Mouse (Mus musculus): ENCODE results near the gene Atp13a3. TPM values are rescaled to one million over a fixed set of nuclear protein-coding genes. Genes with fewer than 3 reads are reported as not detected.
A peak's percentile ranks its signal among the peaks of the same experiment; 100 is the strongest.
"Not testable (repeated sequence)": the region's sequence is repeated elsewhere in the genome, so short reads cannot be mapped to it uniquely, and the experiment has no call there.

Atp13a3 gene
- polyA plus RNA-seq, 1 experiment = 139 TPM

DNA sequence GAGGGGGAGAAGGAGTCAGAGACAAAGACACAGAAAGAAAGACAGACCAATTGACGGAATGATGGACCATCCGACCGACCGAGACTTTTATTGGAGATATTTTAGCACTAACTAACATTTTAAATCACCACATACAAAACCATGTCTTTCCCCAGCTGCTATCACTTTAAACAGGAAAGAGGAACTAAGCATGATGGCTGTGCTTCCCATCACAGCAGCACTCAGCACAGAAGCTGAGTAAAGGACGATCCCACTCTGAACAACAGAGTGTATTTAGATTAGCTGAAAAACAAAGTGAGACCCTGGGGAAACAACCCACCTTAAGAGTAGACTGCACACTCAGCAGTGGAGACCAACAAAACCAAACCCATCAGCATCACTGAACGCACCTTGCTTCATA, 41.2 kb downstream of the Atp13a3 start:
- H3K9ac ChIP-seq (ENCODE audit: low read depth, poor library complexity, severe bottlenecking) = no peak overlapping the region
- no peak overlapping the region for H3K27ac ChIP-seq (ENCODE audit: insufficient read depth, low read length)
- no peaks in the 10 kb centered on the region for H3K4me1 ChIP-seq (ENCODE audit: control insufficient read depth, insufficient read depth, low read length)
- no peaks in the 10 kb centered on the region for H3K27me3 ChIP-seq (ENCODE audit: control insufficient read depth, insufficient read depth, low read length, poor library complexity, severe bottlenecking)
- peaks cover 17% of the 10 kb centered on the region for H3K36me3 ChIP-seq (ENCODE audit: control insufficient read depth, insufficient read depth, low read length, poor library complexity, severe bottlenecking)
- H3K9me3 ChIP-seq (replicated peaks; ENCODE audit: control insufficient read depth, insufficient read depth, low read length, poor library complexity, severe bottlenecking) = no peaks in the 10 kb centered on the region
- TF ChIP-seq CTCF (IDR thresholded peaks at IDR 0.05; ENCODE audit: low read depth, low read length) (no peak), EP300 (IDR thresholded peaks at IDR 0.05; ENCODE audit: insufficient read depth, low read depth, low read length) (no peak), POLR2A (IDR thresholded peaks at IDR 0.05; ENCODE audit: insufficient read depth, low read length) (no peak)
- H3K4me3 ChIP-seq (ENCODE audit: low read depth, low read length) = no peak overlapping the region

DNA sequence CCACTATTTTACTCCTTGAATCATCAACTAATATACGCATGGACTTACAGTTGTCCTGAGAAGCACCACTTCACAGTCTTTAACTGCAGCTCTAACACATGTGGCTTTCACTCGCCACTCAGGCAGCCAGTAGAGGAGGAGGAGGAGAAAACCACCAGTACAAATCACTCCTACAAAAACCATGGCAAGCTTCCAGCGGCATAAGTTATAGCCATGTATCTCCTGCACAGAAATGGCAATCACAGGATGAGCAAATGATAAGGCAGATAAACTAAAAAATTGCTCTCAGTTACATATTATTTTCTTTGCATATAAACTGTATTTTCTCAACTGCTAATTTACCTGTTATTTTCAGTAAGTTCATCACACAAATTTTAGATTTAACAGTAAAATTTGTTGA, 43.2 kb downstream of the Atp13a3 start:
- H3K4me1 ChIP-seq (ENCODE audit: control insufficient read depth, insufficient read depth, low read length) = no peaks in the 10 kb centered on the region
- H3K9ac ChIP-seq (ENCODE audit: low read depth, poor library complexity, severe bottlenecking) = no peak overlapping the region
- H3K36me3 ChIP-seq (ENCODE audit: control insufficient read depth, insufficient read depth, low read length, poor library complexity, severe bottlenecking) = peaks cover 17% of the 10 kb centered on the region
- TF ChIP-seq EP300 (IDR thresholded peaks at IDR 0.05; ENCODE audit: insufficient read depth, low read depth, low read length) (no peak), POLR2A (IDR thresholded peaks at IDR 0.05; ENCODE audit: insufficient read depth, low read length) (no peak), CTCF (IDR thresholded peaks at IDR 0.05; ENCODE audit: low read depth, low read length) (no peak)
- H3K27ac ChIP-seq (ENCODE audit: insufficient read depth, low read length) = no peak overlapping the region
- no peaks in the 10 kb centered on the region for H3K27me3 ChIP-seq (ENCODE audit: control insufficient read depth, insufficient read depth, low read length, poor library complexity, severe bottlenecking)
- H3K4me3 ChIP-seq (ENCODE audit: low read depth, low read length) = no peak overlapping the region
- H3K9me3 ChIP-seq (replicated peaks; ENCODE audit: control insufficient read depth, insufficient read depth, low read length, poor library complexity, severe bottlenecking) = no peaks in the 10 kb centered on the region

DNA sequence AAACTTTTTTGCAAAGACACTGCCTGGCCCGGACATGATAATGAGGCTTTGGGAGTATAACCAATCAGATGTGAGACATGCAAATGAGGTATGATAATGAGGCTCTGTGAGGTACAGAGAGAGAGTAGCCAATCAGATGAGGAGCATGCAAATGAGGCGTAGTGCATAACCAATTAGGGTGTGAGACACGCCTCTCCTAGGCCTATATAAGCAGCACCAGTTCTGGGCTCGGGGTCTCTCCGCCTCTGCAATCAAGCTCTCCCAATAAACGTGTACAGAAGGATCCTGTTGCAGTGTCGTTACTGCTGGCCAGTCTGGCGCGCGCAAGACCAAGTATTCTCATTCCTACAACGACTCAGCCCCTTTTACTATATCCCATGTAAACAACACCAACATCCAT, 52.3 kb downstream of the Atp13a3 start:
- not testable (repeated sequence) for H3K9me3 ChIP-seq (replicated peaks; ENCODE audit: control insufficient read depth, insufficient read depth, low read length, poor library complexity, severe bottlenecking); H3K4me1 ChIP-seq (ENCODE audit: control insufficient read depth, insufficient read depth, low read length)

DNA sequence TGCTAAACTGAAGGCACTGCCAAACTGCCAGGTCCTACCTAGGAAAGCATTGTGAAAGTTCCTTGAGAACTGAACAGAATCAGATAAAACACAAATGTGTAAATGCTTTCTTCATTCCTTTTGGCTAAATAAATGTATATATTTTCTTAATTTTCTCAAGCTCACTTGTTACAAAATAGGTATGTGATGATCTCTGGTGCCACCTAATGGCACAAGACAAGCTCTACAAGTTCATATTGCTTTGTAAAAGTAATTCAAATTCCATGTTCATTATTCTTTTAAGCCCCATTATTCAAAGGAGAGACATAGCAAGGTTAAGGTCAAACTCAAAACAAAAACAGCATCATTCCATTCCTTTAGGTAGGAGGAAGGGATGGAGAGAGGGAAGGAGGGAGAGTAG, 91.5 kb downstream of the Atp13a3 start:
- Histone ChIP-seq H3K4me1 (ENCODE audit: control insufficient read depth, insufficient read depth, low read length) (no peaks in the 10 kb centered on the region), H3K4me3 (ENCODE audit: low read depth, low read length) (no peak overlapping the region), H3K9me3 (replicated peaks; ENCODE audit: control insufficient read depth, insufficient read depth, low read length, poor library complexity, severe bottlenecking) (no peaks in the 10 kb centered on the region), H3K27me3 (ENCODE audit: control insufficient read depth, insufficient read depth, low read length, poor library complexity, severe bottlenecking) (no peaks in the 10 kb centered on the region), H3K9ac (ENCODE audit: low read depth, poor library complexity, severe bottlenecking) (no peak overlapping the region), H3K36me3 (ENCODE audit: control insufficient read depth, insufficient read depth, low read length, poor library complexity, severe bottlenecking) (peaks cover 11% of the 10 kb centered on the region), H3K27ac (ENCODE audit: insufficient read depth, low read length) (no peak overlapping the region)
- no peak for TF ChIP-seq CTCF (IDR thresholded peaks at IDR 0.05; ENCODE audit: low read depth, low read length)
- TF ChIP-seq POLR2A (IDR thresholded peaks at IDR 0.05; ENCODE audit: insufficient read depth, low read length) = no peak
- no peak for TF ChIP-seq EP300 (IDR thresholded peaks at IDR 0.05; ENCODE audit: insufficient read depth, low read depth, low read length)

More for the DNA sequence above, 52.3 kb downstream of the Atp13a3 start:
- H3K36me3 ChIP-seq (ENCODE audit: control insufficient read depth, insufficient read depth, low read length, poor library complexity, severe bottlenecking) = peaks cover 48% of the 10 kb centered on the region
- H3K27me3 ChIP-seq (ENCODE audit: control insufficient read depth, insufficient read depth, low read length, poor library complexity, severe bottlenecking); H3K27ac ChIP-seq (ENCODE audit: insufficient read depth, low read length); H3K9ac ChIP-seq (ENCODE audit: low read depth, poor library complexity, severe bottlenecking); H3K4me3 ChIP-seq (ENCODE audit: low read depth, low read length): not testable (repeated sequence)

DNA sequence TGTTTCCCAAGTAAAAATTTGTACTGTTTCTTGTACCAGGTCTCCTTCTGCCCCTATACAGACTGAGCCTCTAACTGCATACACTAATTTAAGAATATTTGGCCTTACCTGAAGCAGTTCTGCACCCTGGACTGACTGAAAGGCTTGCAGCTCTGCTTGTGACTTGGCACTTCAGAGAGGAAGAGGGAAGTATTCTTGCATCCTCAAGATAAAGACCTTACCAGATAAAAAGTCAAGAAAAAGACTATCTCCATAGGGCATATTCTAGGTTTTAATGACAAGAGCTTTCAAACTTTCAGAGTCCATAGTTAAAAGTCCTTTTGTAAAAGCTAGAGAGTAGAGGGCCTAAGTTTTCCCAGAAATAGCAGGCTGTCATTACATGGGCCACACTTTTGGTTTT, 95.1 kb downstream of the Atp13a3 start, which contains the start of gene Gp5:
Gene Gp5 (minus strand): TSS at position 133 of the 400 bp plus-strand sequence.
- TF ChIP-seq CTCF (IDR thresholded peaks at IDR 0.05; ENCODE audit: low read depth, low read length) (no peak), EP300 (IDR thresholded peaks at IDR 0.05; ENCODE audit: insufficient read depth, low read depth, low read length) (no peak), POLR2A (IDR thresholded peaks at IDR 0.05; ENCODE audit: insufficient read depth, low read length) (no peak)
- Histone ChIP-seq H3K9me3 (replicated peaks; ENCODE audit: control insufficient read depth, insufficient read depth, low read length, poor library complexity, severe bottlenecking) (no peaks in the 10 kb centered on the region), H3K36me3 (ENCODE audit: control insufficient read depth, insufficient read depth, low read length, poor library complexity, severe bottlenecking) (peaks cover 6% of the 10 kb centered on the region), H3K9ac (ENCODE audit: low read depth, poor library complexity, severe bottlenecking) (peak within 1 kb of the TSS; percentile 54; the same call in 1 of the 2 replicates), H3K4me1 (ENCODE audit: control insufficient read depth, insufficient read depth, low read length) (no peaks in the 10 kb centered on the region), H3K27me3 (ENCODE audit: control insufficient read depth, insufficient read depth, low read length, poor library complexity, severe bottlenecking) (no peaks in the 10 kb centered on the region), H3K4me3 (ENCODE audit: low read depth, low read length) (peak within 1 kb of the TSS; percentile 65), H3K27ac (ENCODE audit: insufficient read depth, low read length) (no peak within 1 kb of the TSS)

DNA sequence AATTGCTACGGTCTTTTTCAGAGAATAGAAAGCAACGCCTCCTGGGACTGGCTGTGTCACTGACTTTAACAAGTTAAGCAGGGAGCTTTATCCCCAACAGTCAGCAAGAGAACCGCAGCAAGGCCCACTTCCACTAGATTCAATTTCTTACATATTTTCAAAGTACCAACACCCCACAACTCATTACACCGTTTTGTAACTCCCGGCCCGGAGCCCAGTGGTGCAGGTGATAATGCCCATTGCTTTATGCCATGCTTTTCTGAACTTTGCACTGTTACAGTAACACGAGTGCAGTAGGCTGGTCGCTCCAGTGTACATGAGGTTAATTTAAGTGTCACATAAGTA, 95.6 kb downstream of the Atp13a3 start:
- H3K36me3 ChIP-seq (ENCODE audit: control insufficient read depth, insufficient read depth, low read length, poor library complexity, severe bottlenecking) = peaks cover 4% of the 10 kb centered on the region; the same call in 1 of the 2 replicates
- no peaks in the 10 kb centered on the region for H3K4me1 ChIP-seq (ENCODE audit: control insufficient read depth, insufficient read depth, low read length)
- no peak overlapping the region for H3K4me3 ChIP-seq (ENCODE audit: low read depth, low read length)
- TF ChIP-seq POLR2A (IDR thresholded peaks at IDR 0.05; ENCODE audit: insufficient read depth, low read length) = no peak
- TF ChIP-seq CTCF (IDR thresholded peaks at IDR 0.05; ENCODE audit: low read depth, low read length) = no peak
- TF ChIP-seq EP300 (IDR thresholded peaks at IDR 0.05; ENCODE audit: insufficient read depth, low read depth, low read length) = no peak
- no peaks in the 10 kb centered on the region for H3K27me3 ChIP-seq (ENCODE audit: control insufficient read depth, insufficient read depth, low read length, poor library complexity, severe bottlenecking)
- no peaks in the 10 kb centered on the region for H3K9me3 ChIP-seq (replicated peaks; ENCODE audit: control insufficient read depth, insufficient read depth, low read length, poor library complexity, severe bottlenecking)
- no peak overlapping the region for H3K27ac ChIP-seq (ENCODE audit: insufficient read depth, low read length)
- no peak overlapping the region for H3K9ac ChIP-seq (ENCODE audit: low read depth, poor library complexity, severe bottlenecking)
